8 mouse cellular contexts compared by ENCODE assay signal in genomic region chr2:164460745-164461551, GRCm38 (mm10). TPM values are rescaled to one million over a fixed set of nuclear protein-coding genes. Genes with fewer than 3 reads are reported as not detected.
A peak's percentile ranks its signal among the peaks of the same experiment; 100 is the strongest.
DNase-seq lines count a peak whose midpoint lies in the region; ATAC-seq lines count a peak whose summit lies in the region.

Gene Gm20458 (plus strand): TSS chr2:164460967.

- peak; percentile 96 for ATAC-seq in erythroblast, adult 5-6 weeks (replicated peaks; ENCODE audit: low FRiP score, poor library complexity, severe bottlenecking)
- ATAC-seq in kidney, embryonic 15.5 days (replicated peaks; ENCODE audit: low FRiP score) = peak; percentile 98
- peak; percentile 98 for ATAC-seq in monocyte, adult 5-6 weeks (replicated peaks; ENCODE audit: insufficient number of reproducible peaks, low FRiP score, low TSS enrichment, poor library complexity, severe bottlenecking)

- WGBS in heart, embryonic 10.5 days = under 1% methylated on average over 79 of the region's 79 CpGs
- WGBS in kidney, embryonic 15.5 days = under 1% methylated on average over 72 of the region's 79 CpGs

- peaks cover 20% of the 10 kb centered on the region for H3K4me1 ChIP-seq in heart, embryonic 10.5 days
- peaks cover 25% of the 10 kb centered on the region for H3K4me1 ChIP-seq in kidney, embryonic 15.5 days

- peak; percentile 91 to 93 for DNase-seq in B cell, adult 2 months
- peak; percentile 100 for DNase-seq in brain, adult 2 months (ENCODE audit: low read depth, low spot score)
- peak; percentile 99 for DNase-seq in heart, embryonic 10.5 days (ENCODE audit: low spot score)
- DNase-seq in liver = peak; percentile 94
- peak; percentile 90 to 94 for DNase-seq in spleen, postnatal 4 days (ENCODE audit: low spot score in 2 of 2)

- H3K9me3 ChIP-seq in heart, embryonic 10.5 days = no peaks in the 10 kb centered on the region
- H3K9me3 ChIP-seq in kidney, embryonic 15.5 days (replicated peaks) = no peaks in the 10 kb centered on the region

- peak within 1 kb of the TSS; percentile 67 for H3K9ac ChIP-seq in kidney, embryonic 15.5 days

- peaks cover 27% of the 10 kb centered on the region for H3K36me3 ChIP-seq in heart, embryonic 10.5 days
- peaks cover 28% of the 10 kb centered on the region for H3K36me3 ChIP-seq in kidney, embryonic 15.5 days

- no peaks in the 10 kb centered on the region for H3K27me3 ChIP-seq in heart, embryonic 10.5 days (ENCODE audit: insufficient read depth, poor library complexity, severe bottlenecking)
- no peaks in the 10 kb centered on the region for H3K27me3 ChIP-seq in kidney, embryonic 15.5 days

- peak within 1 kb of the TSS; percentile 68 for H3K4me2 ChIP-seq in kidney, embryonic 15.5 days

- H3K27ac ChIP-seq in heart, embryonic 10.5 days = peak within 1 kb of the TSS; percentile 91
- H3K27ac ChIP-seq in kidney, embryonic 15.5 days = peak within 1 kb of the TSS; percentile 85

- H3K4me3 ChIP-seq in heart, embryonic 10.5 days = peak within 1 kb of the TSS; percentile 95
- peak within 1 kb of the TSS; percentile 90 for H3K4me3 ChIP-seq in kidney, embryonic 15.5 days (replicated peaks)

RNA-seq across cellular contexts. Expression of gene Gm20458, which starts in this region (rescaled TPM):
- total RNA-seq in erythroblast, adult 5-6 weeks (2015; ENCODE audit: low replicate concordance) = not detected in 2 replicates
- not detected in 2 replicates for total RNA-seq in erythroblast, adult 5-6 weeks (2017; ENCODE audit: low replicate concordance)
- polyA plus RNA-seq in heart, embryonic 10.5 days (2016; fragmentation: Nextera tagmentation; extraction: Ambion mirVana) = 10.3 and 11.7 TPM in 2 replicates
- 7.7 and 8.3 TPM in 2 replicates for polyA plus RNA-seq in kidney, embryonic 15.5 days (2015; fragmentation: Nextera tagmentation; extraction: Ambion mirVana)
- 4.9 TPM in 1 of 3 replicates, not detected in the others for total RNA-seq in monocyte, adult 5-6 weeks (2017)

Comparison
In these comparisons a context has a peak if more than half of its experiments do, and no peak if none do; other contexts are left out.
1. Peak in every context shown above with its lines: DNase-seq, ATAC-seq, H3K4me3 ChIP-seq and H3K27ac ChIP-seq.
2. Peak in ATAC-seq in erythroblast, adult 5-6 weeks; RNA of the gene not detected or under 1 TPM.